Mouse (Mus musculus): Measurements from ENCODE around the gene Thtpa.

Thtpa gene

GRCm38 (mm10) chr14:55106990-55107389 is 12.4 kb downstream of the Thtpa start:
- DNase-seq, result no peak

GRCm38 (mm10) chr14:55108202-55108870 is 13.8 kb downstream of the Thtpa start:
- no peak for DNase-seq

- no peak for DNase-seq
Observed at GRCm38 (mm10) chr14:55109048-55109873, 14.7 kb downstream of the Thtpa start.

DNA sequence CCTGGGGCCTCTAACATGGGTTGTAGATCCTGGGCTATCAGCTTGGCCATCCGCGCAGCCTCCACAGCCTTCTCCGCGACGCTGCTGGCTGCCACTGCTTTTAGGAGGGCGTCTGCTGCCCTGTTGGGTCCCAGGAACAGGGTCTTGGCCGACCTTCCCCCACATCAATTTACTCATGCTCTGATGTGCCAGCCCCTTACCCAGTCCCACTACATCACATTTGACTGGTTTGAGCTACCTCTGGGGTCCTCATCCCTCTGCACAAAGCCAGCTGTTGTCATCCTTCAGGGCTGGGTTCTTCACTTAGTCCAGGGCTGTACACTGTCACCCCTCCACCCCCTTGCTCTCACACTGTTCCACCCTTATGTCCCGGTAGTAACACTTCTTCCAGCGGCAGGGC is 15.5 kb downstream of the Thtpa start:
- no peak for DNase-seq

DNA sequence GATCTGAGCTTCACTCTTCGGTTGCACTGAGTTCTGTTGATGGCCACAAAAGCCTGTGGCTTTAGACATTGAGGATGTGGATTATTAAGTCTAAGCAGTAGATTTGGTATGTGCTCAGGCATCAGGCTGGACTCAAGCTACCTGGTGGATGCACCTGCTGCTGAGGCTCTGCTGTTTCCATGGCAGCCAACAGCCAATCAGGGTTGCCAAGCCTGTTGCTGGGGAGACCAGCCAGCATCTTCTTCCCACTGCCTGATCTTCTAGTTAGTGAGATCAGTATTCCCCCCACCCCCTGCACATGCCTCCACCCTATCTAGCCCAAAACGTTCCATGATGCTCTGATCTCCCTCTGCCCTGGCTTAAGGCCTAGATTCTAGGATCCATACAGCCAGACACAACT is 17.1 kb downstream of the Thtpa start:
- DNase-seq, result no peak

GRCm38 (mm10) chr14:55113351-55113974 is 18.9 kb downstream of the Thtpa start:
- DNase-seq, result no peak

DNA sequence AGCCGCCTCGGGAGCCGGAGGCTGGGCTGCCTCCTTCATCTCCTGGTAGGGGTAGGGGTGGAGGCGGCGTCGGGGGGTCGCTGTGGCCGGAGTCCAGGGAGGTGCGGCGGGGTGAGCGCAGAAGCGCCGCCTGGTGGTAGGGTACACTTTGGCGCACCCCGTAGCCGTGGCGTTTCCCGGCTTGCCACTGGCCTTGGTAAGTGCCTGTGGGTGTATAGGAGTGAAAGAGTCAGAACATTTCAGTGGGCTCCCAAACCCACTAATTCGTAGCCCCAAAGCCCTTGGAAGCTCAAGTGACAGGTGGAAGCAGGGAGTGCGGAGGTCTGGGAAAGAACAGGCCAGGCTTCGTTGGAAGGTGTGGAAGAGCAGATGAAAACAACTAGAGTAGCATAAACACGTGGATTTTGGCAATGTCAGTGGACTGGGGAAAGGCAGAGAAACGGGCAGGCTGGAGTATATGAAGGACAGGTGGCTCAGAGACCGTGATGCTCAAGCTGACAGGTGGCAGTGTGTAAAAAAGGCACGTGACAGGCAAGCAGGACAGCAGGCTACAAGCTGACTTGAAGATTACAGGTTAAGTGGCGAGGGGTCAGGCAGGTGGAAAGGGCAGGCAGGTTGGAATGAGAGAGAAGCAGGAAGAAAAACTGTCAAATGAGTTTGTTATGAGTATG is 19.5 kb downstream of the Thtpa start:
- no peak for DNase-seq

GRCm38 (mm10) chr14:55114759-55115701 is 20.4 kb downstream of the Thtpa start:
- DNase-seq, result peak; percentile 62

GRCm38 (mm10) chr14:55115846-55116245 is 21.3 kb downstream of the Thtpa start:
- DNase-seq, result no peak

- no peak for DNase-seq
Observed at GRCm38 (mm10) chr14:55116425-55117200, 22.0 kb downstream of the Thtpa start, which contains the start of gene Jph4. Jph4 (minus strand) TSS chr14:55116935.

GRCm38 (mm10) chr14:55118852-55119251 is 24.3 kb downstream of the Thtpa start:
- no peak for DNase-seq

GRCm38 (mm10) chr14:55119421-55120134 is 25.0 kb downstream of the Thtpa start:
- no peak for DNase-seq

DNA sequence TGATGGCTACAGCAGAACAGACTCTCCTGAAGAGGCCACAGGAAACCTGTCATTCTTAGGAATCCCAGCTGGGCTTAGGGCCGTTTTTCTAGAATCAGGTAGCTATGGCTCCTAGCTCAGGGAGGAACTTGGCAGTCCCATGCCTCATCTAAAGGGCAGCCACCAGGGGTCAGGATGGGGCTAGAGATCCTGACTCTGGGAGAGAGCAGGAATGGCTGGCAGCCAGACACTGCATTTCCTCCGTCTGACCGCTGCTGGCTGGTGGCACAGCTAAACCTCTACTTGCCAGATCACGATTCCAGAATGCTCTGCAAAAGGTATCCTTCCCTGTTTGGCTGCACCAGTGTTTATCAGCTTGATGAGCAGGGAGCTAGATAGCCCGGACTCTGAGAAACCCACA is 27.4 kb downstream of the Thtpa start:
- DNase-seq, result peak; percentile 86

- DNase-seq, result no peak
Observed at GRCm38 (mm10) chr14:55122359-55122758, 27.8 kb downstream of the Thtpa start.

GRCm38 (mm10) chr14:55125711-55126110 is 31.1 kb downstream of the Thtpa start:
- no peak for DNase-seq

- DNase-seq, result no peak
Observed at GRCm38 (mm10) chr14:55126521-55126920, 31.9 kb downstream of the Thtpa start.

DNA sequence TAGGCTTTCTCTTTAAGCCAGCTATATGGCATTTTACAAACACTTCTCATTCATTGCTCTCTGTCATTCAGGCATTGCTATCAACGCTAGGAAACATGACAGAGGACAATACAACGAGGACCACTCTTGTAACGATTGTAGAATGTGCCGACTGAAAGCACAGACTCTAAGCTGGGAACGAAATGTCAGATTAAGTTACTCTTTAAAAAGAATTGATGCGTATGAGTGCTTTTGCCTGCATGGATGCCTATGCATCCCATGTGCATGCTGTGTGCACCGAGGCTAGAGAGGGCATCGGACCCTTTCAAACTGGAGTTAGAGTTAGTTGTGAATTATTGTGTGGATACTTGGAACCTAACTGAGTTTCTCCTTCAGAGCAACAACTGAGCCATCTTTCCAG is 41.1 kb downstream of the Thtpa start:
- DNase-seq, result no peak

GRCm38 (mm10) chr14:55139313-55139712 is 44.7 kb downstream of the Thtpa start:
- no peak for DNase-seq

DNA sequence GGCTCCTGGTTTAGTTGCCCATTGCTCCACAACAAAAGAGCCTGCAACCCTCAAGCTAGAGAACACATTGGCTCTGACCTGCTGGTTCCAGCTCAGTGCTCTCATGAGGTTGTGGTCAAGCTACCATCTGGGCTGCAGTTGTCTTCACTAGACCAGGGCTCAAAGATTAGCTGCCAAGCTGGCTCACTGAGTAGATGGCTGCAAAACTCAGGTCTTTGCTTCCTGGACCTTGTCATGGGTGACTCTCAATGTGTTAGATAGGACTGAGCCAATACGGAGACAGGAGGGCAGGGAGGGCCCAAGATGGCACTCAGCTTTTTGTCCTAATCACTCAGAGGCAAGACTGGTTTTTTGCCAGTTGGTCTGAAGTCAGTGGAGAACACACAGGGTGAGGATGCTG is 51.7 kb downstream of the Thtpa start:
- DNase-seq, result no peak

GRCm38 (mm10) chr14:55146829-55147401 is 52.3 kb downstream of the Thtpa start:
- peak; percentile 3 for DNase-seq
